Mouse (Mus musculus) gastrocnemius, postnatal 14 days (tissue): ENCODE data around the gene Zfp174. TPM values are rescaled to one million over a fixed set of nuclear protein-coding genes. Genes with fewer than 3 reads are reported as not detected.

Source experiments
- DNase-seq: peaks from one replicate; pipeline ENCODE4 v3.0.0; 2021; ENCODE audit warnings: mixed read lengths
- intact Hi-C: fragments of 180-260 bp; cut with DNase I; formaldehyde crosslinking; loops from one replicate; pipeline ENCODE4 v1.15.1; 2025; ENCODE audit warnings: low total_unique reads
- total RNA-seq, 2 experiments: library from RNA; stranded (reverse); gene quantifications; 2 replicates each; pipeline ENCODE4 v1.2.3; 2021

Zfp174 gene
- total RNA-seq, 2 experiments from 2014 or later = 1.2 to 1.3 TPM

DNA sequence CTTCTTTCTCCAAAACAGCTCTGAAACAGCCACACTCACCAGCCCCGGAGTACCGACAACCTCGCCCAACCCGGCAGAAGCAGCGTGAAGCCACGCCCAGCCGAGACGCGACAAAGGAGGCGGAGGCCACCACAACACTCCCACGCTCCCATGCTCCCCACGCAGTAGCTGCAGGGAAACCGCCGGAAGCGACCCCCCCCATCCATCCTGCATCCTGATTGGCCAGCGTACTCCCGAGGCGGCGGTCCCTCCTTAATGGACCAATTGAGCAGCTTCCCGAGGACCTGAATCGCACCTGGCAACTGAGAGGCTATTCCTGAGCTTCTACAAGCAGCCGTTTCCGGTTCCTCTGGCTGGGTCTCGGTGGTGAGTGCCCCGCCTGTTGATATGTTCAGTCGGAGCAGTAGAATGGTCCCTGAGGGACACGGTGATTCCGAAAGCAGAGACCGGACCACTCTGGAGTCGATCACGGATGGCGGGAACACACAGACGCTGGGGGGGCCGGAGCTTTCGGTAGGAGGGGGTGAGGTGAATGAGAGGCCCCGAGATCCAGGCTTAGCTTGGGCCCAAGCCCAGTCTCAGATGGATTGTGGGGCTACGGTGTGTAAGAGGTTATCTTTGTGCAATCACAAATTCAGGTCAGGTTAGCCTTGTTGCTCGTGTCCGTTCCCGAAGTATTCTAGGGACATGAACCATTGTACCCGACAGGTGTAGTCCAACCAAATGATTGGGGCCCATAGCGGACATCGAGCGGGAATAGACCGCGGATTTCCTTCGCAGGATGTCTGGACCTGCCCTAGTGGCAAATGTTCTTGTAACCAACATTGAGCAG lies 25.4 kb downstream of the Zfp174 start, which contains the start of gene Naa60:
Naa60 (plus strand) TSS at position 160 of the 832 bp plus-strand sequence.
- intact Hi-C loops = no loop called here
- peak; percentile 88 for DNase-seq

GRCm38 (mm10) chr16:3876346-3876745 lies 29.3 kb downstream of the Zfp174 start:
- DNase-seq = no peak
- intact Hi-C loops = no loop called here

- intact Hi-C loops = no loop called here
- peak; percentile 95 for DNase-seq
These were observed 37.4 kb downstream of the Zfp174 start, which contains the start of the genes Zfp597 and Gm20695 for GRCm38 (mm10) chr16:3884201-3885064. Gene Zfp597 (minus strand): TSS chr16:3884561. Gene Gm20695 (plus strand): TSS chr16:3884648.

GRCm38 (mm10) chr16:3885065-3885670 lies 38.1 kb downstream of the Zfp174 start:
- intact Hi-C loops = no loop called here
- no peak for DNase-seq

DNA sequence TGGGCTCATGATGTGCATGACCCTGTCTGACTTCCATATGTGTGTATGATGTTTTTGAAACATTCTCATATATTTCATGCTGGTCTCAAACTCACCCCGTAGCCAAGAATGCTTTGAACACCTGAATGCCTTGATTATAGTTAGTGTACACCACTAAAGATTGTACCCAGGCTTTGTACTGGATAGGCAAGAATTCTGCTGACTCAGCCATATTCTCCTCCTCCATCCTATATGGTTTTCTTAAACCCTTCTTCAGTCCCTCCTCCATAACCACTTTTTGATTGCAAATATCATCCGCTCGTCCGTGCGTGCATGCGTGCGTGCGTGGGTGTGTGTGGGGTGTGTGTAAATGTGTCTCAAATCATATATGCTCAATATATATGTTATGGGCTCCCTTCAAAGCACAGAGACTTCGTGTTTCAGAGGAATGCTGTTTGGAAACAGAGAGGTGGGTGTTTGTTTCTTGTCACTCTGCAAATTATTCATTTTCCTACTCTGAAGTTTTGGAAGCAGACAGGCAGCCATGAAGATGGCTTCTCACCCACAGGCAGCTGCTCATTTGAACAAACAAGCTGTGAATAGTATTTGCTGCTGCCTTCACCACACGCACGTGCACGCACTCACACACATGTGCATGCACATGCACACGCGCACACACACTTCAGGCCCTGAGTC lies 44.7 kb downstream of the Zfp174 start:
- no peak for DNase-seq
- intact Hi-C loops = no loop called here

- no peak for DNase-seq
- intact Hi-C loops = no loop called here
These were observed 46.7 kb downstream of the Zfp174 start for GRCm38 (mm10) chr16:3893739-3894138.

- intact Hi-C loops = no loop called here
- peak; percentile 33 for DNase-seq
These were observed 48.2 kb downstream of the Zfp174 start for GRCm38 (mm10) chr16:3895173-3895792.

DNA sequence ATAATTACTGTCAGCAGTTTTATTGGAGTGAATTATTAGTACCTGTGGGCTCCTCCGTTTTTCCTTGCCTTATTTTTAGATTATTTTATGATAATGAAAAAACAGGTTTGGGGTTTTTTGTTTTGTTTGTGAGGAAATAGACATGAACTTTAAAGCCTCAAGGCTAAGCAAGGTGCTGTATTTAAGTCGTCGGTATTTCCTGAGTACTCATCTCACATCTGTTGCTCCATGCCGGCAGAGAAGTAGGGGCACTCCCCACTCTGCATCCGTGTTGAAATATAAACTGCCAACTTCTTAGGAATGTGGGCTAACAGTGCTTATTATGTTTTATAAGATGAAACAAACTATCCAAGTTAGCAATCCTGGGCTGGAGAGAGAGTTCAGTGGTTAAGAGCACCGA lies 49.0 kb downstream of the Zfp174 start:
- intact Hi-C loops = no loop called here
- DNase-seq = no peak

- no peak for DNase-seq
- intact Hi-C loops = no loop called here
These were observed 49.5 kb downstream of the Zfp174 start for GRCm38 (mm10) chr16:3896553-3896952.

GRCm38 (mm10) chr16:3907471-3907870 lies 60.4 kb downstream of the Zfp174 start:
- intact Hi-C loops = loop anchor here (10.0 kb wide), 1 partner anchor 63 kb away; the partner anchor contains the start of gene Zfp174
- no peak for DNase-seq

Other genes starting within 250 kb of the Zfp174 start
- not detected for gene Mefv, start 129.2 kb upstream of the Zfp174 start, total RNA-seq
- 1 to 10 TPM; 6.0 to 6.7 TPM for gene Zfp263, start 103.2 kb upstream of the Zfp174 start, total RNA-seq
- gene Olfr15, start 16.4 kb upstream of the Zfp174 start, total RNA-seq = not detected
- 10 to 100 TPM; 24.8 to 24.9 TPM for gene Naa60, start 25.1 kb downstream of the Zfp174 start, total RNA-seq
- 1 to 10 TPM; 5.6 to 6.8 TPM for gene Zfp597, start 37.3 kb downstream of the Zfp174 start, total RNA-seq
- under 1 TPM; 0.45 to 0.58 TPM for gene Gm20695, start 37.4 kb downstream of the Zfp174 start, total RNA-seq
- 1 to 10 TPM; 1.7 to 2.2 TPM for gene 1700037C18Rik, start 61.4 kb downstream of the Zfp174 start, total RNA-seq
- gene Cluap1, start 61.5 kb downstream of the Zfp174 start, total RNA-seq = 1 to 10 TPM; 6.4 to 6.9 TPM
- 1 to 10 TPM; 3.1 to 5.3 TPM for gene Nlrc3, start 129.4 kb downstream of the Zfp174 start, total RNA-seq
- gene Slx4, start 156.5 kb downstream of the Zfp174 start, total RNA-seq = 1 to 10 TPM; 5.9 to 7.9 TPM
- not detected for gene Dnase1, start 189.7 kb downstream of the Zfp174 start, total RNA-seq
- gene Trap1, start 230.6 kb downstream of the Zfp174 start, total RNA-seq = 10 to 100 TPM; 89.0 to 91.9 TPM